Mouse (Mus musculus): ENCODE measurements around the gene Creg1. TPM values are rescaled to one million over a fixed set of nuclear protein-coding genes. Genes with fewer than 3 reads are reported as not detected.

The Creg1 gene
- total RNA-seq, 1 experiment: 15.7 TPM

DNA sequence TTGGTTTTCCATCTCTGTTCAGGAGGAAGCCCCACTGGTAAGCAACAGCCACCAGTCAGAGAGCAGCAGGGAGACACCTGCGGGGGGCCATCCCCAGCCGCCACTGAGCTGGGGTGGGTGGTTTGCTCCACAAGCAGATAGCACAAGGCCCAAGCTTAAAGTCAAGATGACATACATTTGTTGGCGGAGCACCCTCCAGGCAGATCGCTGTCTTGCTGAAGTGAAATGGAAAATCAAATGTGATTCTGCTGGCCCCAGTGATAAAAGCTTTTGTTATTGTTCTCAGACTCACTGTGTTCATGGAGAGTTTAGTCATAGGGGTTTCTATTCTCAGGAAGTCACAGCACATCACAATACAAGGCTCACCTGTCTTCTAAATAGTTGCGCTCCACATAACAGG, 39.6 kb downstream of the Creg1 start:
- H3K36me3 ChIP-seq (ENCODE audit: control insufficient read depth, insufficient read depth, low read length, poor library complexity, severe bottlenecking): no peaks in the 10 kb centered on the region
- no peaks in the 10 kb centered on the region for H3K4me1 ChIP-seq (ENCODE audit: control insufficient read depth in 2 of 2, insufficient read depth in 2 of 2, low read length in 2 of 2, poor library complexity in 1 of 2)
- no peak for TF ChIP-seq ZC3H11A (IDR thresholded peaks at IDR 0.05; ENCODE audit: borderline replicate concordance, low read depth, low read length)
- TF ChIP-seq CHD2 (IDR thresholded peaks at IDR 0.05; ENCODE audit: low read depth, low read length): no peak
- in situ Hi-C loops (cut with MboI; ENCODE audit: low sequenced_read_pairs in 2 of 2, unreplicated experiment in 2 of 2): no loop called here
- no peak overlapping the region for H3K9ac ChIP-seq (ENCODE audit: insufficient read depth, low read depth, low read length, poor library complexity, severe bottlenecking)
- no peak for DNase-seq (ENCODE audit: low read depth, low spot score)
- no peak overlapping the region for H3K27ac ChIP-seq (ENCODE audit: insufficient read depth, low read depth, low read length, poor library complexity, severe bottlenecking)
- H3K4me3 ChIP-seq (ENCODE audit: insufficient read depth in 1 of 2, low read depth in 1 of 2, low read length in 2 of 2, poor library complexity in 1 of 2, severe bottlenecking in 1 of 2): no peak overlapping the region
- H3K9me3 ChIP-seq (ENCODE audit: control insufficient read depth, insufficient read depth, low read depth, low read length): no peaks in the 10 kb centered on the region

DNA sequence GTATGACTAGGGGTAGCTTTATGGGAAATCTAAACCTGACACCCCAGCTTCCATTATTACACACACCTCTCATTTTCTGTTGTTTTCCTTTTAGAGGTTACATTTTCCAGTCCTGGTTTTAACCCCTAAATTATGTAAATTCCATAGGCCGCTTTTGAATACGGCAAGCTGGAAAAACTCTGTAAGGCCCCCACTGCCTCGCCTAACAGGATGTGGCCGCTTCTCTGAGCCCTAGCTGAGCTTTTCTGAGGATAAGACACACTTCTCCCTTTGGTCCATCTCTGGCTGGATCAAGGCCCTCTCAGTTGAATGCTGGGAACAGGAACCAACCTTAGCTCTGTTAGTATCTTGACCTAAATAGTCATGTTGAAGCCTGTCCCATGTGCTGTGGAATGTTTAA, 40.6 kb downstream of the Creg1 start:
- H3K9ac ChIP-seq (ENCODE audit: insufficient read depth, low read depth, low read length, poor library complexity, severe bottlenecking): no peak overlapping the region
- TF ChIP-seq ZC3H11A (IDR thresholded peaks at IDR 0.05; ENCODE audit: borderline replicate concordance, low read depth, low read length): no peak
- no peak for TF ChIP-seq MAFK (IDR thresholded peaks at IDR 0.05; ENCODE audit: insufficient read depth, low read depth, low read length)
- no peak for TF ChIP-seq CHD2 (IDR thresholded peaks at IDR 0.05; ENCODE audit: low read depth, low read length)
- no peak for TF ChIP-seq ZNF384 (IDR thresholded peaks at IDR 0.05; ENCODE audit: low read depth, low read length)
- TF ChIP-seq HCFC1 (IDR thresholded peaks at IDR 0.05; ENCODE audit: borderline replicate concordance, insufficient read depth, low read length): no peak
- no peak overlapping the region for H3K4me3 ChIP-seq (ENCODE audit: insufficient read depth in 1 of 2, low read depth in 1 of 2, low read length in 2 of 2, poor library complexity in 1 of 2, severe bottlenecking in 1 of 2)
- no peak overlapping the region for H3K27ac ChIP-seq (ENCODE audit: insufficient read depth, low read depth, low read length, poor library complexity, severe bottlenecking)
- H3K4me1 ChIP-seq (ENCODE audit: control insufficient read depth in 2 of 2, insufficient read depth in 2 of 2, low read length in 2 of 2, poor library complexity in 1 of 2): no peaks in the 10 kb centered on the region
- H3K36me3 ChIP-seq (ENCODE audit: control insufficient read depth, insufficient read depth, low read length, poor library complexity, severe bottlenecking): no peaks in the 10 kb centered on the region
- no peaks in the 10 kb centered on the region for H3K9me3 ChIP-seq (ENCODE audit: control insufficient read depth, insufficient read depth, low read depth, low read length)
- no peak for DNase-seq (ENCODE audit: low read depth, low spot score)
- in situ Hi-C loops (cut with MboI; ENCODE audit: low sequenced_read_pairs in 2 of 2, unreplicated experiment in 2 of 2): no loop called here

DNA sequence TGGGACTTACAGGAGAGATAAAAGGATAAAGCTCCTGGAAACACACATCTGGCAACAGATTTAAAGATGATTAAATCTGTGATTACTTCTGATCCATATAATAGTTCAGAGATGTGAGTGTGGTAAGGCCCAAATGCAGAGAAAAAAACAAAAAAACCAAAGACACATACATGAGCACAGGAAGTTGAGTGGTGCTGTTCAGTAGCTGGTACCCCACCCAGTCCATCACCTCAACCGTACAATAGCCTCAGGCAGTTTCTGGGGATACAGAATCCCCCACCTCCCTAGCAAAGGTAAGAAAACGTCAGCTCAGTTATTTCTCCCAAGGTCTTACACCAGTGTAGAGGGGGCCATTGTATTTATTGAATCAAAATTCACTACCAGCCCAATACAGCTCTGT, 47.1 kb downstream of the Creg1 start:
- H3K4me3 ChIP-seq (ENCODE audit: insufficient read depth in 1 of 2, low read depth in 1 of 2, low read length in 2 of 2, poor library complexity in 1 of 2, severe bottlenecking in 1 of 2): no peak overlapping the region
- DNase-seq (ENCODE audit: low read depth, low spot score): no peak
- in situ Hi-C loops (cut with MboI; ENCODE audit: low sequenced_read_pairs in 2 of 2, unreplicated experiment in 2 of 2): no loop called here
- H3K27ac ChIP-seq (ENCODE audit: insufficient read depth, low read depth, low read length, poor library complexity, severe bottlenecking): no peak overlapping the region
- TF ChIP-seq ZNF384 (IDR thresholded peaks at IDR 0.05; ENCODE audit: low read depth, low read length): no peak
- TF ChIP-seq HCFC1 (IDR thresholded peaks at IDR 0.05; ENCODE audit: borderline replicate concordance, insufficient read depth, low read length): no peak
- no peak for TF ChIP-seq MAFK (IDR thresholded peaks at IDR 0.05; ENCODE audit: insufficient read depth, low read depth, low read length)
- no peak for TF ChIP-seq ZC3H11A (IDR thresholded peaks at IDR 0.05; ENCODE audit: borderline replicate concordance, low read depth, low read length)
- TF ChIP-seq CHD2 (IDR thresholded peaks at IDR 0.05; ENCODE audit: low read depth, low read length): no peak
- H3K9me3 ChIP-seq (ENCODE audit: control insufficient read depth, insufficient read depth, low read depth, low read length): no peaks in the 10 kb centered on the region
- no peak overlapping the region for H3K9ac ChIP-seq (ENCODE audit: insufficient read depth, low read depth, low read length, poor library complexity, severe bottlenecking)
- H3K36me3 ChIP-seq (ENCODE audit: control insufficient read depth, insufficient read depth, low read length, poor library complexity, severe bottlenecking): no peaks in the 10 kb centered on the region
- H3K4me1 ChIP-seq (ENCODE audit: control insufficient read depth in 2 of 2, insufficient read depth in 2 of 2, low read length in 2 of 2, poor library complexity in 1 of 2): no peaks in the 10 kb centered on the region

DNA sequence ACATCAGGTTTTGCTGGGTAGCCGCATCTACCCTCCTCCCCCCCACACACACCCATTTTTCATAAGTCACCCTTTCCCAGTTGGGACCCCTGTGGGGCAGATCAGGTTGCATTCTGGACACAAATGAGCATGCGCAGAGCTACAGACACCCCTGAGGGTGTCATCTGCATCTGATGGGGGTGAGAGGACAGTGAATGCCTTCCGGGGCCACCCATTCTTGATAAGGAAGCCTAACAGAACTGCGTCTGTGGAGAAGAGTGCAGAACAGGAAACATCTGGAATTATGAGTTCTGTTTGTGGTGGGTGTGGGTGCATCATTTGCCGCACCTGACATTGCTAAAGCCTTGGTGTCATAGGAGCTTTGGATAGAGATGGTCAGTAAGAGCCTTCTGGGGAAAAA, 47.6 kb downstream of the Creg1 start:
- H3K9ac ChIP-seq (ENCODE audit: insufficient read depth, low read depth, low read length, poor library complexity, severe bottlenecking): no peak overlapping the region
- TF ChIP-seq ZC3H11A (IDR thresholded peaks at IDR 0.05; ENCODE audit: borderline replicate concordance, low read depth, low read length) (no peak), MAFK (IDR thresholded peaks at IDR 0.05; ENCODE audit: insufficient read depth, low read depth, low read length) (no peak), ZNF384 (IDR thresholded peaks at IDR 0.05; ENCODE audit: low read depth, low read length) (no peak), HCFC1 (IDR thresholded peaks at IDR 0.05; ENCODE audit: borderline replicate concordance, insufficient read depth, low read length) (no peak), CHD2 (IDR thresholded peaks at IDR 0.05; ENCODE audit: low read depth, low read length) (no peak)
- H3K4me3 ChIP-seq (ENCODE audit: insufficient read depth in 1 of 2, low read depth in 1 of 2, low read length in 2 of 2, poor library complexity in 1 of 2, severe bottlenecking in 1 of 2): no peak overlapping the region
- no peaks in the 10 kb centered on the region for H3K9me3 ChIP-seq (ENCODE audit: control insufficient read depth, insufficient read depth, low read depth, low read length)
- no peaks in the 10 kb centered on the region for H3K4me1 ChIP-seq (ENCODE audit: control insufficient read depth in 2 of 2, insufficient read depth in 2 of 2, low read length in 2 of 2, poor library complexity in 1 of 2)
- in situ Hi-C loops (cut with MboI; ENCODE audit: low sequenced_read_pairs in 2 of 2, unreplicated experiment in 2 of 2): no loop called here
- DNase-seq (ENCODE audit: low read depth, low spot score): no peak
- no peaks in the 10 kb centered on the region for H3K36me3 ChIP-seq (ENCODE audit: control insufficient read depth, insufficient read depth, low read length, poor library complexity, severe bottlenecking)
- H3K27ac ChIP-seq (ENCODE audit: insufficient read depth, low read depth, low read length, poor library complexity, severe bottlenecking): no peak overlapping the region

DNA sequence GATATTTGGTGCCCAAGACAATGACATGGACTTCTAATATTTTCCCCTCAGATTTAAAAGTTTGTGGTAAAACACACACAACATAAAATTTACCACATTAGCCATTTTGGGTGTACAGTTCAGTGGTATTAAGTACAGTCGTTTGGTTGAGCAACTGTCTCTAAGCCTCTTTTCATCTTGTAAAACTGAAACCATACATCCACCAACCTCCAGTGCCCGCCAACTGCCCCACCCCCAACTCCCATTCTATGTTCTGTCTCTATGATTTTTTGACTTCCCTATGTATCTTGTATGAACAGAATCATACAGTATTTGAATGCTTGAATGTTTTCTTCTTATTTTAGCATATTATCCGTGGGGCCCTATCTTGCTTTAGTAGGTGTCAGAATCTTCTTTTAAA, 49.2 kb downstream of the Creg1 start:
- no peak for DNase-seq (ENCODE audit: low read depth, low spot score)
- no peak overlapping the region for H3K9ac ChIP-seq (ENCODE audit: insufficient read depth, low read depth, low read length, poor library complexity, severe bottlenecking)
- no peak overlapping the region for H3K27ac ChIP-seq (ENCODE audit: insufficient read depth, low read depth, low read length, poor library complexity, severe bottlenecking)
- H3K36me3 ChIP-seq (ENCODE audit: control insufficient read depth, insufficient read depth, low read length, poor library complexity, severe bottlenecking): no peaks in the 10 kb centered on the region
- H3K9me3 ChIP-seq (ENCODE audit: control insufficient read depth, insufficient read depth, low read depth, low read length): no peaks in the 10 kb centered on the region
- H3K4me1 ChIP-seq (ENCODE audit: control insufficient read depth in 2 of 2, insufficient read depth in 2 of 2, low read length in 2 of 2, poor library complexity in 1 of 2): no peaks in the 10 kb centered on the region
- H3K4me3 ChIP-seq (ENCODE audit: insufficient read depth in 1 of 2, low read depth in 1 of 2, low read length in 2 of 2, poor library complexity in 1 of 2, severe bottlenecking in 1 of 2): no peak overlapping the region
- in situ Hi-C loops (cut with MboI; ENCODE audit: low sequenced_read_pairs in 2 of 2, unreplicated experiment in 2 of 2): no loop called here
- TF ChIP-seq ZNF384 (IDR thresholded peaks at IDR 0.05; ENCODE audit: low read depth, low read length) (no peak), HCFC1 (IDR thresholded peaks at IDR 0.05; ENCODE audit: borderline replicate concordance, insufficient read depth, low read length) (no peak), CHD2 (IDR thresholded peaks at IDR 0.05; ENCODE audit: low read depth, low read length) (no peak), ZC3H11A (IDR thresholded peaks at IDR 0.05; ENCODE audit: borderline replicate concordance, low read depth, low read length) (no peak), MAFK (IDR thresholded peaks at IDR 0.05; ENCODE audit: insufficient read depth, low read depth, low read length) (no peak)

Measured in ES-E14 (cell line).